Mouse (Mus musculus): ENCODE data around the gene Gm3371.
"Not testable (repeated sequence)": the region's sequence is repeated elsewhere in the genome, so short reads cannot be mapped to it uniquely, and the experiment has no call there.

Gene Gm3371

GRCm38 (mm10) chr14:44410588-44410987, at the start of gene Gm3371:
Gene Gm3371 (minus strand): TSS chr14:44410688.
- not testable (repeated sequence) for DNase-seq

- not testable (repeated sequence) for DNase-seq
Observed at GRCm38 (mm10) chr14:44433335-44433734, 22.8 kb upstream of the Gm3371 start, which contains the start of gene Gm8232. Gene Gm8232 (plus strand): TSS chr14:44433635.

- DNase-seq: not testable (repeated sequence)
Observed at GRCm38 (mm10) chr14:44384233-44384632, 26.3 kb downstream of the Gm3371 start.

GRCm38 (mm10) chr14:44365057-44365456, 45.4 kb downstream of the Gm3371 start, which contains the start of gene Gm8229:
Gene Gm8229 (plus strand): TSS chr14:44365357.
- not testable (repeated sequence) for DNase-seq

- DNase-seq: not testable (repeated sequence)
Observed at GRCm38 (mm10) chr14:44362301-44362700, 48.2 kb downstream of the Gm3371 start.

GRCm38 (mm10) chr14:44361416-44361815, 49.1 kb downstream of the Gm3371 start:
- not testable (repeated sequence) for DNase-seq

Data from thymus, postnatal 25 days (tissue).